Mouse (Mus musculus): Measurements from ENCODE around the gene Ptprh.

The Ptprh gene

DNA sequence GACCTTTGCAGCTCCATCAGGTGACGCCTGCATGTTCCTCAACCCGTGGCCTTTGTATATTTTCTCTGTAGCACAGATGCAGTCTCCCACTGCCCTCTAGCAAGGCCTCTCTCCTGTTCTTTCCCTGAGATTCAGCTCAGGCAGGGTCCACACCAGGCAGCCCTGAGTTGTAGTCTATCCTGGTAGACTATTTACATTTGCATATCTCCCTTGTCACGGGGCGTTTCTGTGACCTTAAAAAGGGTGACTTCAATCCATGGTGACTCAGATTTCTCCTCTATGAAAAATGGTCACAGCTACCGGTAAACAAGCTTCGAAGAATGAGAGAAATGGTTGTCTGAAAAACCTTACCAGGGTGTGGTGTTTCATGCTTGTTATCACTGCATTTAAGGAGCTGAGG is at the start of gene Ptprh:
Gene Ptprh (minus strand): TSS at position 169 of the 400 bp plus-strand sequence.
- no peak for DNase-seq (ENCODE audit: extremely low read depth, low read depth)

DNA sequence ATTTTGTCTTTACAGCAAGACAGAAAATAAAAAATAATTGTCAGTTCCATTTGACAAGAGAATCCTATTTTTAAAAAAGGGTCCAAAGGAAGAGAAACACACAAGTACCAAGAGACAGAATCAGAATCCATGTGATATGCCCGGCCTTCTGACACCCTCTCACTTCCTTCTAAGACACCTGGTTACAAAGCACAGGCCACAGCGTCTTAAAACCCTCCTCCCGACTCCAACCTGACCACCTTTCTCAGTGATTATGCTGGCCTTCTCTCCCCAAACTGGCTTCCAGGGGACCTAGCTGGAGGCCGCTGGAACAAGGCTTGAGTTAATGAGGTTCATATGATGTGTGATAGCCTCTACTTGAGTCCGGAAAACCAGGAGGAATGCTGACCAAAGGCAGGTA is 49.5 kb upstream of the Ptprh start:
- DNase-seq (ENCODE audit: extremely low read depth, low read depth): no peak

GRCm38 (mm10) chr7:4652726-4653125 is 48.9 kb upstream of the Ptprh start:
- no peak for DNase-seq (ENCODE audit: extremely low read depth, low read depth)

- no peak for DNase-seq (ENCODE audit: extremely low read depth, low read depth)
Observed at GRCm38 (mm10) chr7:4651581-4651980, 47.7 kb upstream of the Ptprh start.

DNA sequence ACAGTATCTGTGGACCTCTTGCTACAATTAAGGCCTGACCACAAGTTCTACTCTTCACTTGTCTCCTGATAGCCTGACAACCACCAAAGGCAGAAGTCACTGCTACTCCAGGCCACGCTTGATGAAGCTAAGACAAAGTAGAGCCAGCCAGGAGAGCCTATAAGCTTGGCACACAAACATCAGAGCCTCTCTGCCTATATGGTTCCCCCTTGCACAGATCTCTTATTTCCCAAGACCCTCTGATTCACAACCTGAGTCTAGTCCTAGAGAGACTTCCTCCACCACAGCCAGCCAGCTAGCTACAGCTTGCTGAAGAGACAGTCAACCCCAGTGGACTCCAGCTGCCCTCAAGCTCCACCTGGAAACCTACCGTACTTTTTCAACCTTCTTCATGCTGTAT is 44.2 kb upstream of the Ptprh start:
- DNase-seq (ENCODE audit: extremely low read depth, low read depth): no peak

DNA sequence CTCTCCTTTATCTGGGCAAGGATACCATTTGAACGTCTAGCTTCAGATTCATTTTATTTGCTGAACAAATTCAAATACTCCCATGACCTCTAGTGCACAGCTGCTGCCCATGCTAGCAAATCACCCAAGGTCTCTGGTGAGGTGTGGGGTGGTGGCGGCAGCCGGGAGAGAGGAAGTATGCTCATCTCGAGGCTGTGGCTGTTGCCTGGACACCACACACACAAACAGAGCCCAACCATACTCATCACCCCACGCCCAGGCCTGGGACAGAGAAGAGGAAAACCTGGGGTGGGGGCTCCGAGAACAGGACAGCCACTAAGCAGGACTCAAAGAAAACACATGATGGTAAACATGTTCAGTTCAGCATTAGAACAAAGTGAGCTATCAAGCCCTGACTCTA is 43.5 kb upstream of the Ptprh start:
- no peak for DNase-seq (ENCODE audit: extremely low read depth, low read depth)

GRCm38 (mm10) chr7:4646806-4647205 is 43.0 kb upstream of the Ptprh start:
- no peak for DNase-seq (ENCODE audit: extremely low read depth, low read depth)

GRCm38 (mm10) chr7:4643225-4643624 is 39.4 kb upstream of the Ptprh start:
- no peak for DNase-seq (ENCODE audit: extremely low read depth, low read depth)

DNA sequence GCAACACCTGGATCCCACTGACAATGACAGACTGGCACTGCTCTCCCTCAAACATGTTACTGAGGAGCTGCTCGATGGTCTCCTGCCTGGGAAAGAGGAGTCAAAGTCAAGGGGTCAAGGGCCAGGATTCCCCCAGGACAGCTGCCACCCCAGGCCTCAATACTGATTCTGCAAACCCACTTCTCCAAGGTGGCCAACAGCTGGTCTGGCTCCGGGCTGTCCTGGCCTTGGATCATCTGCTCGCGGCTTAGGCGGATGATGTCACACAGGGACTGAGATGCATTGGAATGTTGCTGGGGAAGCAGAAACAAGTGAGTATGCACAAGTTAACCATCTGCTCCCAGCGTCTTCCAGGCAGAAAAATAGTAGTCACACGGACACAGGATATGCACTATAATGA is 38.1 kb upstream of the Ptprh start:
- DNase-seq (ENCODE audit: extremely low read depth, low read depth): no peak

- DNase-seq (ENCODE audit: extremely low read depth, low read depth): no peak
Observed at GRCm38 (mm10) chr7:4641155-4641554, 37.3 kb upstream of the Ptprh start.

DNA sequence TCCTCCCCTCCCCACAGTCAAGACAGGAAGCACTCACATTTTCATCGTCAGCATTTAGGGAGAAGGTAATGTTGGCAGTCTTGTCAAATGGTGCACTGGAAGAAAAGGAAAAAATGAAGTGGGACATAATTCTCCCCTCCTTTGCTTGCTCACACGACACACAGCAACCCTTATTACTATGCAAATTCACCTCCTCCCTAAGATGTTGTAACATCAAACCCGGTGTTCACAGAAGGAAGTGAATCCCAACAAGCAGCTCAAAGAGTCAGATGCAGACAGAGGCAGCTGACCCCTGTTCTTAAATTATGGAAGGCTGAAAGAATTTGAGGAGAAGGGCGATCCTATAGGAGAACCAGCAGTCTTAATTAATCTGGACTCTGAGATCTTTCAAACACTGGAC is 32.3 kb upstream of the Ptprh start:
- DNase-seq (ENCODE audit: extremely low read depth, low read depth): no peak

GRCm38 (mm10) chr7:4631031-4631430 is 27.2 kb upstream of the Ptprh start, which contains the start of gene Tmem86b:
Tmem86b (minus strand) TSS chr7:4631422.
- DNase-seq (ENCODE audit: extremely low read depth, low read depth): no peak

GRCm38 (mm10) chr7:4630198-4630597 is 26.4 kb upstream of the Ptprh start:
- peak; percentile 94 for DNase-seq (ENCODE audit: extremely low read depth, low read depth)

DNA sequence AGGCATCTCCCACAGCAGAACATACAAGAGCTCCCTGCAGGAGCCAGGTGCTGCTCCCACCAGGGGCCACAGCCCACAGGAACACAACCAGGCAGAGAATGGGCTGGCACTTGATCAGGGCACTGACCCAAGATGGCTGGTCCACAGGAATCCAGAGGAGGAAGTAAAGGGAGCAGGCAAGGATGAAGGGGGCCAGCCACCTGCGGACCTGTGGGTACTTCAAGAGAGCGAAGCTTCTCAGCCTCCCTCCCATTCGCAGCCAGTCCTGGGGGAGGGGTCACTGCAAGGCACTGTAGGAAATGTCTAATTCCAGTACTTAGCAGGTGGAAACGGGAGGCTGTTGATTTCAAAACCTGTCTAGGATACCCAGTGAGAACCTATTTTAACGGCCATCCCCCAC is 25.7 kb upstream of the Ptprh start:
- DNase-seq (ENCODE audit: extremely low read depth, low read depth): no peak

DNA sequence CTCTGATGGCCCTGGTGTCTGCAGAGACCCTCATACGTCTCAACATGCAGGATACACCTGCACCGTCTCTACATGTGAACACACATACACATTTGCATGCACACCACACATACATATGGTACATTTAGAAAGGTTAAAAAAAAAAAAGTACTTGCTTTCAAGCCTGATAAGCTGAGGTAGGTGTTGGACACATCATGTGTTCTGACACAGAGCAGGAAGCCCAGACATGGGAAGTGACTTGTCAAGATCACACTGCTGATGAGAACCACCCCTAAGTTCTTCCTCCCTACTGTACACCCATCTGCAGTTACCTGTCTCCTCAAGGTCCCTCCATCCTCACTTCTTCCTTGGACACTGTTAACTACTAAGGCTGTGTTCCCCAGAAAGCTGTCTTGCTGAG is 22.1 kb upstream of the Ptprh start:
- DNase-seq (ENCODE audit: extremely low read depth, low read depth): no peak

GRCm38 (mm10) chr7:4624343-4624742 is 20.5 kb upstream of the Ptprh start:
- no peak for DNase-seq (ENCODE audit: extremely low read depth, low read depth)

- DNase-seq (ENCODE audit: extremely low read depth, low read depth): peak; percentile 19
Observed at GRCm38 (mm10) chr7:4623544-4624189, 19.8 kb upstream of the Ptprh start.

- peak; percentile 50 for DNase-seq (ENCODE audit: extremely low read depth, low read depth)
Observed at GRCm38 (mm10) chr7:4619979-4620378, 16.1 kb upstream of the Ptprh start.

DNA sequence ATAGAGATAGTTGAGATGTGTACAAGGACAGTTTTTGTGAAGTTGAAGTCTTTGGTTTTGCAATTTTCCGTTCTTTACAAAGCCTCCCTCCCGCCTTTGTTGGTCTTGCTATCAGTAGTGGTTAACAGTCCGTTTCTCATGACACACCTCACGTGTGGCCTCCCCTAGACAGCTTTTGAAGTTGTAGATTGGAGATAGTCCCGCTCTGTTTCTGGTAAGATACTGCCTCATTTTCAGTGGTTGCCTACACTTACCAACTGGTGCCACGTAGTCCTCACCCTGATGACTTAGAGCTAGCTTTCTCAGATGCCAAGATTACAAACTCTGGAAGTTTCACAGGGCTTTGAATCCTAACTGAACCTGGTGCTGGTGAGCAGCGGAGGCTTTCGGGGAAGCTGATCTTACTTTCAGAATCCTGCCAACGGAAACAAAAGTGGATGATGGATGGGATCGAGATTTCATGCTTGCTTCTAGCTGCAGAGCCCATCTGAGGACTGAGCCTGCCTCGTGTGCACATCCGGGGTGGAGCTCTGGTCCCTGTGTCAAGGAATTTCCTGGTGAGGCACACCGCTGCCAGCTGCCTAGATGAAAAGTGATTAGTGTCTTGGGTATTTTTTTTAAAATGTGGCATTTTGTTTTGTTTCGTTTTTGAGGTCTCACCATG is 10.0 kb upstream of the Ptprh start:
- no peak for DNase-seq (ENCODE audit: extremely low read depth, low read depth)

DNA sequence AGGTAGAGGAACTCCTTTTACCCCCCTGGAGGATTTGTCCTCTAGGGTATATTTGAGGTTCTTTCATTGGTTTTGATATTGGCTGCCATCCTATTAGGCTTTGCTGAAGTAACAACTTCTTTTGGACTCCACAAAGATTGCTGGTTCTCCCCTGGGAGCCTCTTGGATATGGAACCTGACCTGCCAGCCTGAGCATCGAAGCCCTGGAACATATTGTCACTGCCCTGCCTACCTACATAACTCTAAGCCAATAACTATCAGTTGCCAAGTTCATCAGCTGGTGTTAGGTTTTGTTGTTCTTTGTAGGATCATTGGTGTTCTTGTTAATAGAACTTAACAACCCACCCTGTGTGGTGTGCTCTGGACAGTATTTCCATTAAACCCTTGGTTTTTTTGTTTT is 9.1 kb upstream of the Ptprh start:
- DNase-seq (ENCODE audit: extremely low read depth, low read depth): no peak

GRCm38 (mm10) chr7:4612386-4612785 is 8.5 kb upstream of the Ptprh start:
- DNase-seq (ENCODE audit: extremely low read depth, low read depth): no peak

GRCm38 (mm10) chr7:4611921-4612341 is 8.1 kb upstream of the Ptprh start:
- no peak for DNase-seq (ENCODE audit: extremely low read depth, low read depth)

GRCm38 (mm10) chr7:4611511-4611910 is 7.7 kb upstream of the Ptprh start:
- no peak for DNase-seq (ENCODE audit: extremely low read depth, low read depth)
